Mouse (Mus musculus) heart, embryonic 16.5 days (tissue): ENCODE data around the gene Gm20388. TPM values are rescaled to one million over a fixed set of nuclear protein-coding genes. Genes with fewer than 3 reads are reported as not detected.

Source experiments
- ATAC-seq: fragments of 200-750 bp; cut with Nextera tagmentation; replicated peaks from 2 replicates; pipeline ENCODE4 v1.8.0; 2017; ENCODE audit warnings: moderate number of reproducible peaks; ENCODE audit not compliant: insufficient read depth, low FRiP score; ENCODE audit errors: extremely low read depth
- H3K27ac ChIP-seq: fragments of 300-500 bp; sonication (generic); 2 replicates; pipeline ENCODE4 v1.5.1; 2014; ENCODE audit warnings: mild to moderate bottlenecking, low read length, control low read depth, moderate library complexity
- H3K27me3 ChIP-seq: fragments of 300-500 bp; sonication (generic); 2 replicates; pipeline ENCODE4 v1.6.1; 2014; ENCODE audit warnings: low read length, mixed read lengths; ENCODE audit not compliant: control insufficient read depth, insufficient read depth
- H3K36me3 ChIP-seq: fragments of 300-500 bp; sonication (generic); 2 replicates; pipeline ENCODE4 v1.6.1; 2014; ENCODE audit not compliant: control insufficient read depth, insufficient read depth
- H3K4me1 ChIP-seq: fragments of 300-500 bp; sonication (generic); 2 replicates; pipeline ENCODE4 v1.6.1; 2014; ENCODE audit warnings: low read length, mixed read lengths; ENCODE audit not compliant: control insufficient read depth, insufficient read depth
- H3K4me2 ChIP-seq: fragments of 300-500 bp; sonication (generic); 2 replicates; pipeline ENCODE4 v1.6.1; 2014; ENCODE audit warnings: low read depth, mild to moderate bottlenecking, control low read depth, low read length
- H3K4me3 ChIP-seq: fragments of 300-500 bp; sonication (generic); 2 replicates; pipeline ENCODE4 v1.5.1; 2014; ENCODE audit warnings: mild to moderate bottlenecking, control low read depth, low read length
- H3K9ac ChIP-seq: fragments of 300-500 bp; sonication (generic); 2 replicates; pipeline ENCODE4 v1.6.1; 2014; ENCODE audit warnings: low read length, control low read depth
- H3K9me3 ChIP-seq: fragments of 300-500 bp; sonication (generic); replicated peaks from 2 replicates; pipeline ENCODE4 v1.6.1; 2016; ENCODE audit warnings: low read length; ENCODE audit not compliant: control insufficient read depth
- WGBS: fragments of 180-500 bp; shearing (Covaris S2); extraction: QIAGEN DNeasy Blood & Tissue Kit; methylation state at CpG from one replicate; pipeline ENCODE4 v1.1.7; 2014; 5-methylcytosine and 5-hydroxymethylcytosine counted together
- polyA plus RNA-seq: library from polyadenylated mRNA; unstranded; fragments of >200 nt; fragmentation: Nextera tagmentation; extraction: Ambion mirVana; gene quantifications from 2 replicates; pipeline ENCODE4 v1.2.1, GENCODE M21; 2015

The Gm20388 gene
- polyA plus RNA-seq, 1 experiment from 2014 or later: 4.5 TPM

DNA sequence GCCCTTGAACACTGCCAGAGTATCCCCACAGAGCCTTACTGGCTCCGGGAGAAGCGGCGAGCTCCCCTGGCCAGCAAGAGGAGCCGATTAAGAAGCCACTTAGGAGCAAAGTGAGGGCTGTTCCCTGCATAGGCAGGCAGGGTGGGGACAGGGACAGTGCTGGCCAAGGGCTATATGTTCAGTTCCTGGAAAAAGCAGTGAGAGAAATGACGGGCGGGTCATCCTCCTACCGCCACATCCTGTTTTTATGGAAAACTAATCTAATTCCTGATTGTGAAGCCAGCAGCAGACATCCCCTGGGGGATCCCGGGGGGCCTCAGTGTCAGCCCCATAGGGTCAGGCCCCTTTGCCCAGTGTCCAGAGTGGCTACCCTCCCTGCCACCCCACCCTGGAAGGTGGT is 2620.7 kb downstream of the Gm20388 start:
- Histone ChIP-seq H3K36me3 (no peaks in the 10 kb centered on the region), H3K9ac (peak overlapping the region; percentile 51; the same call in 1 of the 2 replicates), H3K9me3 (no peaks in the 10 kb centered on the region), H3K27me3 (no peaks in the 10 kb centered on the region), H3K4me1 (peaks cover 22% of the 10 kb centered on the region), H3K4me3 (no peak overlapping the region), H3K27ac (peak overlapping the region; percentile 79), H3K4me2 (peak overlapping the region; percentile 14; the same call in 1 of the 2 replicates)
- 54% methylated on average over 8 of the region's 8 CpGs for WGBS
- peak; percentile 45 for ATAC-seq

DNA sequence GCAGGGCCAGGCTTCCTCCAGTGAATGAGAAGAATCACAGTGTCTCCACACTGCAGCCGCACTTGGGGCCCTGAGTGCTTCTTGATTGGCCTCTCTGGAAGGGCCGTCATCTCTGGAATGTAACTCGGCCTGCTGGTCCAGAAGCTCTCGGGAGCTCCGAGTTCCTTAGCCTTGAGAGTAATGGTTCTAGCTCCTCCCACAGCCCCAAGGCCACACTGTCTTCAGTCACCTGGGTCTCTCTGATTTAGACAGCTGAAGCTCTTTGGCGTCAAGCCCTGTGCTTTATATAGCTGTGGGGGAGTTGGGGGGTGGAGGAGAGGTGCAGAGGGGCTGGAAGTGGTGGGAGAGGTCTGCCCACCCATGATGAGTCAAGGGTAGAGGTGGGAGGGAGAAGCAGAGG is 2626.4 kb downstream of the Gm20388 start:
- Histone ChIP-seq H3K4me2 (0 out of 2 replicates have a peak overlapping the region, but pooled peaks have one; percentile 4), H3K9me3 (0 out of 2 replicates have a peak, but pooled peaks cover 2% of the 10 kb centered on the region), H3K4me1 (peaks cover 19% of the 10 kb centered on the region), H3K4me3 (no peak overlapping the region), H3K27ac (peak overlapping the region; percentile 66), H3K27me3 (no peaks in the 10 kb centered on the region), H3K36me3 (no peaks in the 10 kb centered on the region), H3K9ac (peak overlapping the region; percentile 52; the same call in 1 of the 2 replicates)
- WGBS: 17% methylated on average over 6 of the region's 6 CpGs
- peak; percentile 53 for ATAC-seq

DNA sequence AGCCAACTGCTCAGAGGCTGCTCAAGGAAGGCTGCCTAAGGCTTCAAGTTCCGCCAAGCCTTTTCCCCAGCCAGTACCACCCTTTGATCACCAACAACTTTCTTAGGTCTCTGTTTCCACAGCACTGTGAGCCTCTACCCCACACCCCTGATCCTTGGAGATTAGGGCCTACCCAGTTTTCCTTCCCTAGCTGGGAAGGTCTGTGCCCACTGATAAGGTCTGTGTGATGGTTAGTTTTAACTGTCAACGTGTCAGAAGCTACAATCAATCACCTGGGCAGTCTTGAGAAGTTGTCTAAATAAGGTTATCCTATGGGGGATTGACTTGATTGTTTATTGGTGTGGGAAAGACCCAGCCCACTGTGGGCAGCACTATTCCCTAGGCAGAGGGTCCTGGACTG is 2627.2 kb downstream of the Gm20388 start:
- Histone ChIP-seq H3K27me3 (no peaks in the 10 kb centered on the region), H3K9me3 (0 out of 2 replicates have a peak, but pooled peaks cover 2% of the 10 kb centered on the region), H3K9ac (no peak overlapping the region), H3K36me3 (no peaks in the 10 kb centered on the region), H3K27ac (peak overlapping the region; percentile 66; the same call in 1 of the 2 replicates), H3K4me1 (peaks cover 19% of the 10 kb centered on the region), H3K4me3 (no peak overlapping the region), H3K4me2 (no peak overlapping the region)
- 61% methylated on average over 2 of the region's 2 CpGs for WGBS
- ATAC-seq: no peak

DNA sequence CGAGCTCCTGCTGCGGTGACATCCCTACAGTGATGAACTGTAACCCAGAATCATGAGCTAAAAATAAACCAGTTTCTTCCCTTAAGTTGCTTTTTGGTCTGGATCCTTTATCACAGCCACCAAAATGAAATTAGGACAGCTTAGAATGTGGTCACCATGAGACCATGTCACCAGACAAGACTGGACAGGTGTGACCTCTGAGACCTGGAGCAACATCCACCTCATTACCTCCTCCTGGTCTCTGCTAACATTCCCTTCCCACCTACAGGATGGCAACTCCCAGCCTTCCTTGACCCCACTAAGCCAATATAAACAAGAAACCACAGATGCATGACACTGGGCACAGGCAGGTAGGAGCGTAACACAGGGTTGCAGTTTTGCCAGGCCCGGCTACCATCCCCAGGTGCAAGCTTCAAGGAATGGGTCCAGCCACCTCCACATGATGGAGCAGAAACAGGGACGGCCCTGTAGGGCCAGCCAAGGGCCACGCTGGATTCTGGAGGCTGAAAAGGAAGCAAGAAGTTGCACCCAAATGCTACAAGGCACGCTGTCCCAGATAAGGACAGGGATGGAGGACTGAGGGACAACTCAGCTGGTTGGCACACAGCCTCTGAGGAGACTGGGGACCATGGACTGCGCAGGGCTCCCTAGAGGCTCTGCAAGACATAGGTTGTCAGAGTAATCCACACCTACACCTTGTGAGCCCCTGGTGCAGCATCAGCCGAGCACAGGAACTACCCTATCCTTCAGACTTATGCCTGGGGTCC is 2627.9 kb downstream of the Gm20388 start:
- Histone ChIP-seq H3K4me2 (no peak overlapping the region), H3K27ac (no peak overlapping the region), H3K9me3 (0 out of 2 replicates have a peak, but pooled peaks cover 2% of the 10 kb centered on the region), H3K4me3 (no peak overlapping the region), H3K4me1 (peaks cover 19% of the 10 kb centered on the region), H3K27me3 (no peaks in the 10 kb centered on the region), H3K36me3 (no peaks in the 10 kb centered on the region), H3K9ac (no peak overlapping the region)
- ATAC-seq: no peak
- WGBS: 83% methylated on average over 9 of the region's 9 CpGs

DNA sequence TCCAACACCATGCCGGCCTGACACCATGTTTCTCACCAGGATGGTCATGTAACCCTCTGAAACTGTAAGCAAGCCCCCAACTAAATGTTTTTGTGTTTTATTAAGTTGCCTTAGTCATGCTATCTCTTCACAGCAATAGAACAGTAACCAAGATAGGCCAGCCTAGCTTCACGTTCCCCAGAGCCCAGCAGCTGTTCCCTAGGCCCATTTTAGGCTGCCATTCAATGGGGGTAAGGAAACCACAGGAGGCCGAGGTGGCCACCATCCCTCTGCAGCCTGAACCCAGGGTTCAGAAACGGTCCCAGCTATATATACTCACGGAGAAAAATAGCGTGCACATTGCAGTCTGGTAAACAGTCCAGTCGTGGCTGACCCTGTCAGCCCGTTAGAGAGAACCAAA is 2633.5 kb downstream of the Gm20388 start:
- Histone ChIP-seq H3K9me3 (no peaks in the 10 kb centered on the region), H3K36me3 (no peaks in the 10 kb centered on the region), H3K4me2 (no peak overlapping the region), H3K4me3 (no peak overlapping the region), H3K4me1 (peaks cover 34% of the 10 kb centered on the region), H3K27me3 (no peaks in the 10 kb centered on the region), H3K27ac (no peak overlapping the region), H3K9ac (no peak overlapping the region)
- no peak for ATAC-seq
- WGBS: 84% methylated on average over 8 of the region's 8 CpGs

DNA sequence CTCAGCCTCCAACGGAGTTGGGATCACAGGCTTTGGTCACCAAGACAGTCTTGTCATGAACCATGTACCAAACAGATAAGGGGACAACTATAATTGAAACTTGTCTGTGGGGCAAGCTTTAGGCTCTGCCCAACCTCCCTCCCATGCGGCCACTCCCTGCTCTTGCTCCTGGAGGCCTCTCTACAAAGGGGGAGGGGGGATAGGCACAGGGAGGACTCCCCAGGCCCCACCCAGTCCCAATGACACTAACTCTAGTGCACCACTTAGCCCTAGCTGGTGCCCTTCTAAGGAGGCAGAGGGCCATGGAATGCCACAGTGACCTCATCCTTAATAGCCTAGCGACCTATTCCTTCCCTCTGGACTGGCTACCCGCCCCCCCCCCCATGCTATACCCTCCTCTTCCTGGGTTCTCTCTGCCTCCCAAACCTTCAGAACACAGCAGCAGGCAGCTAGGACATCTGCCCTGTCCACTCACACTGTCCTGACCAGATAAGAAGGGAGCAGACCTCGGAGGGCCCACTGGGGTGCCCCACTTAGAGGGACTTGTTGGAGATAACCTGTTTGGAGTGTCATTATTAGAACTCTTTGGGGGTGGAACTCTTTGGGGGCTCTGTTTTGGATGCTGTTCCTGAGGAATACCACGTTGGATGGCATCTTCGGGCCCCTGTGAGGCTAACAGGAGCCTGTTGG is 2635.6 kb downstream of the Gm20388 start:
- Histone ChIP-seq H3K27me3 (no peaks in the 10 kb centered on the region), H3K4me3 (no peak overlapping the region), H3K9me3 (no peaks in the 10 kb centered on the region), H3K27ac (peak overlapping the region; percentile 78), H3K9ac (peak overlapping the region; percentile 63), H3K36me3 (no peaks in the 10 kb centered on the region), H3K4me1 (peaks cover 36% of the 10 kb centered on the region), H3K4me2 (no peak overlapping the region; the same call in 1 of the 2 replicates)
- WGBS: 56% methylated on average over 7 of the region's 7 CpGs
- ATAC-seq: no peak

- WGBS: 43% methylated on average over 24 of the region's 24 CpGs
- Histone ChIP-seq H3K27ac (peak overlapping the region; percentile 78), H3K4me3 (peak overlapping the region; percentile 13; the same call in 1 of the 2 replicates), H3K36me3 (no peaks in the 10 kb centered on the region), H3K9ac (peak overlapping the region; percentile 63), H3K9me3 (no peaks in the 10 kb centered on the region), H3K4me1 (peaks cover 36% of the 10 kb centered on the region), H3K4me2 (peak overlapping the region; percentile 92), H3K27me3 (no peaks in the 10 kb centered on the region)
- ATAC-seq: no peak
Measured at GRCm38 (mm10) chr8:122546811-122547453, 2636.3 kb downstream of the Gm20388 start.

DNA sequence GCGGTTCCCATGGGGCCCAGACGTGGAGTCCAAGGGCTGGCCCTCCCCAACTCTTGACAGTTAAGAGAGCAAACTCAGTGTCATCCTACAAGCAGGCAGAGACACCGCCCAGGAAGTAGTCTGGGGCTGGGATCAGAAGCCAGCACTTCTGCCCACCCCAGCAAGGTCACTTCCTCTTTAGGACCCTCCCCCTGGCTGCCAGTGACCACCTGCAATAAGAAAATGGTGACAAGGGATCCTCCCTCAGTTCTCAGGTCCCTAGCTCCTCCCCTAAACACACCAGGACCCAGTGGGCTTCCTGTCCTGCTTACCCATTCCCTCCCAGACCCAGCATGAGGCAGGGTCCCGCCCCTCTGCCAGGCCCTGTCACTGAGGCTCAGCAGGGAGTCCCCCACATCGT is 2637.2 kb downstream of the Gm20388 start:
- Histone ChIP-seq H3K4me3 (peak overlapping the region; percentile 13; the same call in 1 of the 2 replicates), H3K27me3 (no peaks in the 10 kb centered on the region), H3K9me3 (no peaks in the 10 kb centered on the region), H3K36me3 (no peaks in the 10 kb centered on the region), H3K27ac (peak overlapping the region; percentile 78), H3K9ac (peak overlapping the region; percentile 63), H3K4me2 (peak overlapping the region; percentile 92), H3K4me1 (peaks cover 36% of the 10 kb centered on the region)
- 41% methylated on average over 5 of the region's 5 CpGs for WGBS
- no peak for ATAC-seq
